Mouse (Mus musculus): ENCODE data around the gene Id2. TPM values are rescaled to one million over a fixed set of nuclear protein-coding genes. Genes with fewer than 3 reads are reported as not detected.

Id2 gene
- polyA plus RNA-seq, 1 experiment from 2014 or later, result 511 TPM

DNA sequence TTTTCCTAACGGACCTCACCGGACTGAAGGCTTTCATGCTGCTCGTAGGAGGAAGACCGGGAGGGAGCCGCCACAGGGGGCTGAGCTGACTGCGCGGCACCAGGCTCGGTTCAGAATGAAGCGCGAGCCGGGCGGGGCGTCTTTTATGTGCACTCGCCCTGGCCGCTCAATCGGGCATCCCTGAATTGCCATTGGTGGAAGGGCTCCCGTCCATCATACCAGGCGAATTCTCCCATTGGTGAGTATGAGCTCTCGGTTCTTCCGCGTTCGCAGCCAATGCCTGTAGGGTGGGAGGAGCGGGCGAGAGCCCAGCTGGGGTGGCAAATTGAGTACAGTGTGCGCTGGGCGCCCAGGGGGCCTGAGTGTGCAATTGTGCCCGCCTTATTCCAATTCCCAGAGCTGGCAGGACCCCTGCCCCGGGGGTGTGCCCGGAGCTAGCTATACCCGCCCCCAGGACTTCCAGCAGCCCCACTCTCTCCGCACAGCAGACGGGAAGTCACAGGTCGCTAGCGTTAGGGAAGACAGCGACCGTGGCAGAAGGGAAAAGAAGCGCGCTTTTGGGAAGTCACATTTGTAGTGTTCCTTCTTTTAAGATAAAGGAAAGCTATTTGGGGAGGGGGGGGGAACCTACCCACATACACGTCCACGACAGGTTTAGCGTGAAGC is 833 bp downstream of the Id2 start:
- no peaks in the 10 kb centered on the region; the same call in 1 of the 2 replicates for H3K36me3 ChIP-seq (ENCODE audit: control insufficient read depth, insufficient read depth, low read length)
- under 1% methylated on average over 41 of the region's 41 CpGs for WGBS (ENCODE audit: insufficient replicate concordance)
- peak overlapping the region; percentile 78 for H3K9ac ChIP-seq (ENCODE audit: low read depth, low read length)
- peaks cover 27% of the 10 kb centered on the region for H3K4me1 ChIP-seq (ENCODE audit: control insufficient read depth, insufficient read depth, low read length)
- peak overlapping the region; percentile 90 for H3K4me2 ChIP-seq
- peak overlapping the region; percentile 93 for H3K27ac ChIP-seq (ENCODE audit: low read depth, low read length)
- peak; percentile 81 for ATAC-seq (replicated peaks; ENCODE audit: insufficient number of reproducible peaks, low FRiP score, low TSS enrichment)
- no peaks in the 10 kb centered on the region for H3K27me3 ChIP-seq (ENCODE audit: control insufficient read depth, insufficient read depth, low read length)
- peak overlapping the region; percentile 74 for H3K4me3 ChIP-seq (ENCODE audit: low read depth, low read length)
- no peaks in the 10 kb centered on the region for H3K9me3 ChIP-seq (replicated peaks; ENCODE audit: control insufficient read depth, low read length)

DNA sequence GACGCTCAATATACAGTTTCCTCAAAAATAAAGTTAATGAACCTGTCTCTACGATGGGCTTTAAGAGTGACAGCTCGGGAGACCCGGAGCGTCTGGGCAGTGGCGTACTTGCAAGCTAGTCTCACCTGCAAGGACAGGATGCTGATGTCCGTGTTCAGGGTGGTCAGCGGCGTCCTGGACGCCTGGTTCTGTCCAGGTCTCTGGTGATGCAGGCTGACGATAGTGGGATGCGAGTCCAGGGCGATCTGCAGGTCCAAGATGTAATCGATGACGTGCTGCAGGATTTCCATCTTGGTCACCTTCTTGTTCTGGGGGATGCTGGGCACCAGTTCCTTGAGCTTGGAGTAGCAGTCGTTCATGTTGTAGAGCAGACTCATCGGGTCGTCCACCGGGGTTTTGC is 1.4 kb downstream of the Id2 start:
- no peak for ATAC-seq (replicated peaks; ENCODE audit: insufficient number of reproducible peaks, low FRiP score, low TSS enrichment)
- Histone ChIP-seq H3K9me3 (replicated peaks; ENCODE audit: control insufficient read depth, low read length) (no peaks in the 10 kb centered on the region), H3K27me3 (ENCODE audit: control insufficient read depth, insufficient read depth, low read length) (no peaks in the 10 kb centered on the region), H3K36me3 (ENCODE audit: control insufficient read depth, insufficient read depth, low read length) (no peaks in the 10 kb centered on the region; the same call in 1 of the 2 replicates), H3K4me3 (ENCODE audit: low read depth, low read length) (peak overlapping the region; percentile 74), H3K9ac (ENCODE audit: low read depth, low read length) (peak overlapping the region; percentile 74), H3K4me1 (ENCODE audit: control insufficient read depth, insufficient read depth, low read length) (peaks cover 27% of the 10 kb centered on the region; the same call in 1 of the 2 replicates), H3K4me2 (peak overlapping the region; percentile 90), H3K27ac (ENCODE audit: low read depth, low read length) (peak overlapping the region; percentile 86)
- WGBS (ENCODE audit: insufficient replicate concordance), result under 1% methylated on average over 19 of the region's 19 CpGs

GRCm38 (mm10) chr12:25094621-25095521 is 2.1 kb downstream of the Id2 start:
- no peaks in the 10 kb centered on the region for H3K27me3 ChIP-seq (ENCODE audit: control insufficient read depth, insufficient read depth, low read length)
- peak overlapping the region; percentile 90 for H3K4me2 ChIP-seq
- ATAC-seq (replicated peaks; ENCODE audit: insufficient number of reproducible peaks, low FRiP score, low TSS enrichment), result no peak
- H3K4me3 ChIP-seq (ENCODE audit: low read depth, low read length), result peak overlapping the region; percentile 74
- H3K9ac ChIP-seq (ENCODE audit: low read depth, low read length), result peak overlapping the region; percentile 74
- H3K36me3 ChIP-seq (ENCODE audit: control insufficient read depth, insufficient read depth, low read length), result no peaks in the 10 kb centered on the region; the same call in 1 of the 2 replicates
- no peaks in the 10 kb centered on the region for H3K9me3 ChIP-seq (replicated peaks; ENCODE audit: control insufficient read depth, low read length)
- peak overlapping the region; percentile 86 for H3K27ac ChIP-seq (ENCODE audit: low read depth, low read length)
- peaks cover 27% of the 10 kb centered on the region; the same call in 1 of the 2 replicates for H3K4me1 ChIP-seq (ENCODE audit: control insufficient read depth, insufficient read depth, low read length)
- WGBS (ENCODE audit: insufficient replicate concordance), result under 1% methylated on average over 22 of the region's 22 CpGs

GRCm38 (mm10) chr12:25093241-25093774 is 3.6 kb downstream of the Id2 start:
- 11% methylated on average over 11 of the region's 11 CpGs for WGBS (ENCODE audit: insufficient replicate concordance)
- no peaks in the 10 kb centered on the region for H3K27me3 ChIP-seq (ENCODE audit: control insufficient read depth, insufficient read depth, low read length)

DNA sequence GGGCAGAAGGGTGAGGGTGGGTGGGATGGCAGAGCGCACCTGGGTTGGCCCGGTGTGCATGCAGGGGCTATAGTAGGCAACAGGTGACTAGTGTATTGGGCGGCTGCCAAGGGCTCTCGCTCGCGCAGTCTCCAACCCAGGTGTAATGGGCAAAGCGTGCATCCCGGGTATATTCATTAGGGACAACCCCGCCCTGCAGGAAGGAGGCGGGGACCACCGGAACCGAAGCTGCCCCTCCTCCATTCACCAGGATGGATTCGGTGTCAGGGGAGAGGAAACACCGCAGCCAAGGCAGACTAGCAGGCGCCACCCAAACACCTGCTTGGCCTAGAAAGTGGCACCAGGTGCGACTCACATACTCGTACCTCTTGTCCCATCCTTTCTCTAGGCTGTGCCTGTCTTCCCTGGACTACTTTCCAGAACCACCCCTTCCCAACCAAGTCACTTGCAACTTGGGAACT is 4.2 kb downstream of the Id2 start:
- Histone ChIP-seq H3K4me2 (peak overlapping the region; percentile 70), H3K36me3 (ENCODE audit: control insufficient read depth, insufficient read depth, low read length) (no peaks in the 10 kb centered on the region; the same call in 1 of the 2 replicates), H3K4me3 (ENCODE audit: low read depth, low read length) (peak overlapping the region; percentile 53), H3K27me3 (ENCODE audit: control insufficient read depth, insufficient read depth, low read length) (no peaks in the 10 kb centered on the region), H3K27ac (ENCODE audit: low read depth, low read length) (peak overlapping the region; percentile 63), H3K4me1 (ENCODE audit: control insufficient read depth, insufficient read depth, low read length) (peaks cover 30% of the 10 kb centered on the region; the same call in 1 of the 2 replicates), H3K9ac (ENCODE audit: low read depth, low read length) (peak overlapping the region; percentile 81), H3K9me3 (replicated peaks; ENCODE audit: control insufficient read depth, low read length) (no peaks in the 10 kb centered on the region)
- ATAC-seq (replicated peaks; ENCODE audit: insufficient number of reproducible peaks, low FRiP score, low TSS enrichment), result peak; percentile 12
- whole genome bisulfite sequencing (ENCODE audit: insufficient replicate concordance), result 2% methylated on average over 15 of the region's 17 CpGs

More at GRCm38 (mm10) chr12:25093241-25093774, 3.6 kb downstream of the Id2 start:
- Histone ChIP-seq H3K9me3 (replicated peaks; ENCODE audit: control insufficient read depth, low read length) (no peaks in the 10 kb centered on the region), H3K36me3 (ENCODE audit: control insufficient read depth, insufficient read depth, low read length) (no peaks in the 10 kb centered on the region; the same call in 1 of the 2 replicates), H3K4me1 (ENCODE audit: control insufficient read depth, insufficient read depth, low read length) (peaks cover 34% of the 10 kb centered on the region; the same call in 1 of the 2 replicates), H3K4me2 (peak overlapping the region; percentile 70), H3K4me3 (ENCODE audit: low read depth, low read length) (peak overlapping the region; percentile 53), H3K9ac (ENCODE audit: low read depth, low read length) (peak overlapping the region; percentile 81), H3K27ac (ENCODE audit: low read depth, low read length) (peak overlapping the region; percentile 63)
- ATAC-seq (replicated peaks; ENCODE audit: insufficient number of reproducible peaks, low FRiP score, low TSS enrichment), result no peak

DNA sequence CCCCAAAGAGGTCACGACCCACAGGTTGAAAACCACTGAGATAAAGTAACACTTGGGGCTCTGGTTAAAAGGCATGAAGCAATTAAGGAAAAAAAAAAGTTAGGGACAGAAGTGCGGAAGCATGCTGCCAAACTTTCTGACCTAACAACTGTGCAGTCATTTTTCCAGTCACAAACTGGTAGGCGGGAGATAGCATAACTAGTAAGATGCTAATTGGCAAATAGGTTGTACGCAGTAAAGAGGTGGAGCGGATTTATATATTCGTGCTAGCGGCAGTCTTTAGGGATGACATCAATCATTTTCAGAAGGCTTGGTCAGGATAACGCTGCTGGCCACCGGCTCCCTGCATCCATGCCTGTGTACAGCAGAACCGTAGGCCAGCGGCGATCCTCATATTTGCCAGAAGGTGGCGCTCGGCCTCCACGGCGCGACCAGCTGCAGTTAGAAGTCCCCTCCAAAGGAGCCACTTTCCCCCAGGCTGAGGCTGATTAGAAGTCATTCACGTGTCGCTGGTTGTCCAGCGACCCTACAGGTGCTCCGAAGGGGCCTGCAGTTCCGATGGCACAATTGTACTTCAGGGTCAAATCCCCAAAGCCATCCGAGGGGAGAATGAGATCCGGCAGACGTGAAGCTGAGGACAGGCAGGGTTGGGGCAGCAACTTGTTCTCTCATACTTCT is 4.8 kb downstream of the Id2 start:
- H3K27me3 ChIP-seq (ENCODE audit: control insufficient read depth, insufficient read depth, low read length), result no peaks in the 10 kb centered on the region
- H3K4me2 ChIP-seq, result peak overlapping the region; percentile 70
- peak overlapping the region; percentile 81 for H3K9ac ChIP-seq (ENCODE audit: low read depth, low read length)
- 6% methylated on average over 25 of the region's 25 CpGs for WGBS (ENCODE audit: insufficient replicate concordance)
- peak overlapping the region; percentile 53 for H3K4me3 ChIP-seq (ENCODE audit: low read depth, low read length)
- H3K36me3 ChIP-seq (ENCODE audit: control insufficient read depth, insufficient read depth, low read length), result no peaks in the 10 kb centered on the region; the same call in 1 of the 2 replicates
- no peaks in the 10 kb centered on the region for H3K9me3 ChIP-seq (replicated peaks; ENCODE audit: control insufficient read depth, low read length)
- ATAC-seq (replicated peaks; ENCODE audit: insufficient number of reproducible peaks, low FRiP score, low TSS enrichment), result peak; percentile 56
- peak overlapping the region; percentile 63 for H3K27ac ChIP-seq (ENCODE audit: low read depth, low read length)
- H3K4me1 ChIP-seq (ENCODE audit: control insufficient read depth, insufficient read depth, low read length), result peaks cover 27% of the 10 kb centered on the region; the same call in 1 of the 2 replicates

DNA sequence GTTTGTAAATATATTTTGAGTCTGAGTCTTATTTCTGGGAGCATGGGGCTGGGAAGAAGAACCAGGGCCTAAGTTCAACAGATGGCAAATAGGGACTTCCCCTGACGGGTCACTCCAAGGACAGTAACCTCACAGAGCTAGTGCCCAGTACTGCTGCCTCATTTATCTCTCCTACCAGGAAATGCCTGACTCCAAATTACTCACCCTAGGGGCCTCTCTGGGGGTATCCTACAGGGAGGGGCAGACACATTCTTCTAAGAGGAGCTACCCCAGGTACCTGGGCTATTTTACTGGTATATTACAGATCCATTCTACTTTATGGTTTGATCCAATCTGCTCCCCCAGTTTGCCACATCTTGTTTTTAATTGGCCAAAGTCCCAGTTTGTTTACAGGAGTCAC is 7.5 kb downstream of the Id2 start:
- H3K4me3 ChIP-seq (ENCODE audit: low read depth, low read length), result no peak overlapping the region
- no peak overlapping the region for H3K27ac ChIP-seq (ENCODE audit: low read depth, low read length)
- no peak for ATAC-seq (replicated peaks; ENCODE audit: insufficient number of reproducible peaks, low FRiP score, low TSS enrichment)
- H3K27me3 ChIP-seq (ENCODE audit: control insufficient read depth, insufficient read depth, low read length), result no peaks in the 10 kb centered on the region
- peaks cover 21% of the 10 kb centered on the region; the same call in 1 of the 2 replicates for H3K4me1 ChIP-seq (ENCODE audit: control insufficient read depth, insufficient read depth, low read length)
- H3K36me3 ChIP-seq (ENCODE audit: control insufficient read depth, insufficient read depth, low read length), result no peaks in the 10 kb centered on the region; the same call in 1 of the 2 replicates
- no peak overlapping the region for H3K9ac ChIP-seq (ENCODE audit: low read depth, low read length)
- WGBS (ENCODE audit: insufficient replicate concordance), result 24% methylated on average over 1 of the region's 1 CpGs
- H3K9me3 ChIP-seq (replicated peaks; ENCODE audit: control insufficient read depth, low read length), result no peaks in the 10 kb centered on the region
- H3K4me2 ChIP-seq, result no peak overlapping the region

GRCm38 (mm10) chr12:25086966-25087365 is 10.0 kb downstream of the Id2 start:
- no peaks in the 10 kb centered on the region for H3K27me3 ChIP-seq (ENCODE audit: control insufficient read depth, insufficient read depth, low read length)
- H3K4me2 ChIP-seq, result no peak overlapping the region
- no peak overlapping the region for H3K27ac ChIP-seq (ENCODE audit: low read depth, low read length)
- no peaks in the 10 kb centered on the region for H3K9me3 ChIP-seq (replicated peaks; ENCODE audit: control insufficient read depth, low read length)
- 61% methylated on average over 4 of the region's 4 CpGs for WGBS (ENCODE audit: insufficient replicate concordance)
- H3K9ac ChIP-seq (ENCODE audit: low read depth, low read length), result no peak overlapping the region
- peaks cover 18% of the 10 kb centered on the region; the same call in 1 of the 2 replicates for H3K4me1 ChIP-seq (ENCODE audit: control insufficient read depth, insufficient read depth, low read length)
- H3K36me3 ChIP-seq (ENCODE audit: control insufficient read depth, insufficient read depth, low read length), result no peaks in the 10 kb centered on the region
- no peak for ATAC-seq (replicated peaks; ENCODE audit: insufficient number of reproducible peaks, low FRiP score, low TSS enrichment)
- no peak overlapping the region for H3K4me3 ChIP-seq (ENCODE audit: low read depth, low read length)

All from heart, embryonic 11.5 days (tissue).